Mouse (Mus musculus): ENCODE data around the gene Edar. TPM values are rescaled to one million over a fixed set of nuclear protein-coding genes. Genes with fewer than 3 reads are reported as not detected.

Edar gene
- 3.2 TPM for polyA plus RNA-seq (2014; fragmentation: Illumina TruSeq; extraction: RNeasy Lipid Tissue Mini Kit (QIAGEN cat#74804); ENCODE audit: low read depth, low replicate concordance)

DNA sequence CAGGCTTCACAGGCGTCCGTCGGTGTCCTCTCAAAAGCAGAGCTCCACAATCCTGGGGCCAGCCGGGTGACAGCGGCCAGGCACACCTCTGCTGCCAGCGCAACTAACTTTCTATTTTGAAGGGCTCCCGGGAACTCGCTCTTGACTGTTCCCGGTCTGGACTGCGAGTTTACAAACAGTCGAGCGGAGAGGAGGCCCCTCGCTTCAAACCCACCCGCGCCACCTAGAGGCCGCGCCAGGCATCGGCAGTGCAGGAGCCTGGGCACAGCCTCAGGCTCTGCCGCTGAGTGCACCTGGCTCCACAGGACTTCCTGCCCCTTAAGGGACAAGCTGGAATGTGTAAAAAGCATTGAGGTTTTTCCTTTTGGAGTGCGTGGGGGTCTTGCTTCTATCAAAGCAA lies at the start of gene Edar:
Gene Edar, minus strand, starts transcription at position 122 of the 400 bp plus-strand sequence.

DNA sequence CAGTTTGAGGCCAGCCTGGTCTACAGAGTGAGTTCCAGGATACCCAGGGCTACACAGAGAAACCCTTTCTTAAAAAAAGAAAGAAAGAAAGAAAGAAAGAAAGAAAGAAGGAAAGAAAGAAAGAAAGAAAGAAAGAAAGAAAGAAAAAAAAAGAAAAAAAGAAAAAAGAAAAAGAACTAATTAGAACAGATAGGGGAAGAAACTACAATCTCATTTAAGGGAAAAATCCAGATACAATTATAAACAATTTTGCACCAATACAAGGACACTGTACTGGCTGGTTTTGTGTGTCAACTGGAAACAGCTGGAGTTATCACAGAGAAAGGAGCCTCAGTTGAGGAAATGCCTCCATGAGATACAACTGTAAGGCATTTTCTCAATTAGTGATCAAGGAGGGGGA lies 42.7 kb upstream of the Edar start, which contains the start of gene Gm17542:
Gene Gm17542, minus strand, starts transcription at position 101 of the 400 bp plus-strand sequence.

Other genes starting within 250 kb of the Edar start
- 24.3 TPM for gene Ranbp2, start 228.7 kb downstream of the Edar start, polyA plus RNA-seq (2014; fragmentation: Illumina TruSeq; extraction: RNeasy Lipid Tissue Mini Kit (QIAGEN cat#74804); ENCODE audit: low read depth, low replicate concordance)
- 3.6 TPM for gene Ccdc138, start 177.7 kb downstream of the Edar start, polyA plus RNA-seq (2014; fragmentation: Illumina TruSeq; extraction: RNeasy Lipid Tissue Mini Kit (QIAGEN cat#74804); ENCODE audit: low read depth, low replicate concordance)
- gene Gm17542, start 42.6 kb upstream of the Edar start, polyA plus RNA-seq (2014; fragmentation: Illumina TruSeq; extraction: RNeasy Lipid Tissue Mini Kit (QIAGEN cat#74804); ENCODE audit: low read depth, low replicate concordance): not detected
- gene Sh3rf3, start 137.7 kb upstream of the Edar start, polyA plus RNA-seq (2014; fragmentation: Illumina TruSeq; extraction: RNeasy Lipid Tissue Mini Kit (QIAGEN cat#74804); ENCODE audit: low read depth, low replicate concordance): 1.5 TPM

All from adipose tissue, adult 10 weeks (tissue).